Mouse (Mus musculus) kidney, embryonic 14.5 days (tissue): ENCODE results near the gene Col1a2. TPM values are rescaled to one million over a fixed set of nuclear protein-coding genes. Genes with fewer than 3 reads are reported as not detected.

Experiments
- ATAC-seq: fragments of 200-750 bp; cut with Nextera tagmentation; 2 replicates; pipeline ENCODE4 v1.8.0; 2017; ENCODE audit warnings: moderate number of reproducible peaks, mild to moderate bottlenecking, moderate TSS enrichment, moderate library complexity; ENCODE audit not compliant: low FRiP score, low TSS enrichment
- H3K27ac ChIP-seq: fragments of 300-500 bp; sonication (generic); 2 replicates; pipeline ENCODE4 v1.5.1; 2014; ENCODE audit warnings: low read depth, mild to moderate bottlenecking, low read length, moderate library complexity, mixed read lengths
- H3K27me3 ChIP-seq: fragments of 300-500 bp; sonication (generic); 2 replicates; pipeline ENCODE4 v1.6.1; 2014; ENCODE audit warnings: mild to moderate bottlenecking, low read length; ENCODE audit not compliant: control insufficient read depth, insufficient read depth
- H3K36me3 ChIP-seq: fragments of 300-500 bp; sonication (generic); 2 replicates; pipeline ENCODE4 v1.6.1; 2014; ENCODE audit warnings: low read length, mixed read lengths; ENCODE audit not compliant: control insufficient read depth, insufficient read depth
- H3K4me1 ChIP-seq: fragments of 300-500 bp; sonication (generic); 2 replicates; pipeline ENCODE4 v1.6.1; 2014; ENCODE audit warnings: low read length, mixed read lengths; ENCODE audit not compliant: control insufficient read depth, insufficient read depth
- H3K4me2 ChIP-seq: fragments of 300-500 bp; sonication (generic); replicated peaks from 2 replicates; pipeline ENCODE4 v1.6.1; 2014; ENCODE audit warnings: low read depth, mild to moderate bottlenecking, low read length
- H3K4me3 ChIP-seq: fragments of 300-500 bp; sonication (generic); 2 replicates; pipeline ENCODE4 v1.5.1; 2014; ENCODE audit warnings: mild to moderate bottlenecking, low read length
- H3K9ac ChIP-seq: fragments of 300-500 bp; sonication (generic); 2 replicates; pipeline ENCODE4 v1.6.1; 2014; ENCODE audit warnings: low read depth, mild to moderate bottlenecking, low read length, moderate library complexity
- H3K9me3 ChIP-seq: fragments of 300-500 bp; sonication (generic); 2 replicates; pipeline ENCODE4 v1.6.1; 2016; ENCODE audit warnings: low read length; ENCODE audit not compliant: control insufficient read depth
- WGBS: fragments of 180-500 bp; shearing (Covaris S2); extraction: QIAGEN DNeasy Blood & Tissue Kit; methylation state at CpG from one replicate; pipeline ENCODE4 v1.1.7; 2014; 5-methylcytosine and 5-hydroxymethylcytosine counted together
- polyA plus RNA-seq: library from polyadenylated mRNA; unstranded; fragments of >200 nt; fragmentation: Nextera tagmentation; extraction: Ambion mirVana; gene quantifications from 2 replicates; pipeline ENCODE4 v1.2.1, GENCODE M21; 2014

The Col1a2 gene
- polyA plus RNA-seq, 1 experiment from 2014 or later = 267 TPM

- no peak for ATAC-seq
- 84% methylated on average over 4 of the region's 4 CpGs for WGBS
- H3K4me2 ChIP-seq = no peak overlapping the region
- no peaks in the 10 kb centered on the region for H3K36me3 ChIP-seq
- no peaks in the 10 kb centered on the region for H3K9me3 ChIP-seq
- no peak overlapping the region for H3K27ac ChIP-seq
- H3K4me1 ChIP-seq = no peaks in the 10 kb centered on the region
- no peaks in the 10 kb centered on the region for H3K27me3 ChIP-seq
- no peak overlapping the region for H3K4me3 ChIP-seq
- H3K9ac ChIP-seq = no peak overlapping the region
These were observed 83.3 kb downstream of the Col1a2 start for GRCm38 (mm10) chr6:4587946-4588345.

- H3K9ac ChIP-seq = no peak overlapping the region
These were observed 84.1 kb downstream of the Col1a2 start for GRCm38 (mm10) chr6:4588722-4589121.

GRCm38 (mm10) chr6:4590089-4590488, 85.5 kb downstream of the Col1a2 start:
- 37% methylated on average over 8 of the region's 8 CpGs for WGBS
- no peaks in the 10 kb centered on the region for H3K27me3 ChIP-seq
- no peaks in the 10 kb centered on the region for H3K9me3 ChIP-seq
- no peak overlapping the region for H3K4me2 ChIP-seq
- no peak overlapping the region for H3K4me3 ChIP-seq
- no peaks in the 10 kb centered on the region for H3K36me3 ChIP-seq
- no peak overlapping the region for H3K27ac ChIP-seq
- ATAC-seq = no peak
- H3K9ac ChIP-seq = no peak overlapping the region
- H3K4me1 ChIP-seq = no peaks in the 10 kb centered on the region

More at GRCm38 (mm10) chr6:4588722-4589121, 84.1 kb downstream of the Col1a2 start:
- ATAC-seq = no peak
- 87% methylated on average over 3 of the region's 3 CpGs for WGBS
- Histone ChIP-seq H3K4me2 (no peak overlapping the region), H3K4me3 (no peak overlapping the region), H3K9me3 (no peaks in the 10 kb centered on the region), H3K27me3 (no peaks in the 10 kb centered on the region), H3K4me1 (no peaks in the 10 kb centered on the region), H3K36me3 (no peaks in the 10 kb centered on the region), H3K27ac (no peak overlapping the region)

Other genes starting within 250 kb of the Col1a2 start
- 23.3 and 47.5 TPM in 2 replicates for gene Casd1, start 96.0 kb downstream of the Col1a2 start, polyA plus RNA-seq
- 35.4 and 40.1 TPM in 2 replicates for gene Sgce, start 242.4 kb downstream of the Col1a2 start, polyA plus RNA-seq
- 7.9 and 12.5 TPM in 2 replicates for gene Peg10, start 242.5 kb downstream of the Col1a2 start, polyA plus RNA-seq